Mouse (Mus musculus): ENCODE results near the gene Lrrc17. TPM values are rescaled to one million over a fixed set of nuclear protein-coding genes. Genes with fewer than 3 reads are reported as not detected.
"Not testable (repeated sequence)": the region's sequence is repeated elsewhere in the genome, so short reads cannot be mapped to it uniquely, and the experiment has no call there.

Lrrc17 gene
- total RNA-seq, 2 experiments from 2014 or later, result 59.6 to 70.9 TPM

DNA sequence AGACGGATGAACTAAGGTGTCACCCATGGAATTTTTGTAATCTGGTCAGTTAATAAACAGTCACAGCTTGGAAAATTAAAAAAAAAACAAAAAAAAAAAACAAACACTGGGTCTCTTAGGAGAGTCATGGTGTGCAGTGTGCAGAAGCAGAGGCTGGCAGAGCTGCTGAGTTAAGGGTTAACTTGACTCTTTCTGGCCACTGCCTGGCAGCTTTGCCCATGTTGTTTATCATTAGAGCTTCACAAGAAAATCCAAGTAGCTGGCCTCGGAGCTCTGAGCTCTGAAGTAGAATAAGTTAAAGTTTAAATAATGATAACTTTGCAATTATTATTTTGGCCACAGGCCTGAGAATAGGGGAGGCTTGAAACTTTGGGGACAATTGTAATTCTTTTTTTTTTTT is 56.2 kb downstream of the Lrrc17 start:
- DNase-seq (ENCODE audit: low spot score in 2 of 2), result not testable (repeated sequence)

DNA sequence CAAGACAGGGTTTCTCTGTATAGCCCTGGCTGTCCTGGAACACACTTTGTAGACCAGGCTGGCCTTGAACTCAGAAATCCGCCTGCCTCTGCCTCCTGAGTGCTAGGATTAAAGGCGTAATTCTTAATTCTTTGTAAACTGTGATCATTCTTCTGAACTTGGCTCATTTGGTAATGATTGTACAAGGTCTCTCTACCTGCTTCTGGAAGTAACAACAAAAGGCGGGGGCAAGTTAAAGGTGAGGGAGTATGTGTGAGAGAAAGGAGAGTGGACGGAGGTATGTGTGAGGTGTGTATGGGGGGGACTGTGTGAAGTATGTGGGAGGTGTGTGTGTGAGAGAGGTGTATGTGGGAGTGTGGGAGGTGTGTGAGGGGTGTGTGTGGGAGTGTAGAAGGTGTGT is 56.6 kb downstream of the Lrrc17 start:
- no peak for DNase-seq (ENCODE audit: low spot score in 2 of 2)

DNA sequence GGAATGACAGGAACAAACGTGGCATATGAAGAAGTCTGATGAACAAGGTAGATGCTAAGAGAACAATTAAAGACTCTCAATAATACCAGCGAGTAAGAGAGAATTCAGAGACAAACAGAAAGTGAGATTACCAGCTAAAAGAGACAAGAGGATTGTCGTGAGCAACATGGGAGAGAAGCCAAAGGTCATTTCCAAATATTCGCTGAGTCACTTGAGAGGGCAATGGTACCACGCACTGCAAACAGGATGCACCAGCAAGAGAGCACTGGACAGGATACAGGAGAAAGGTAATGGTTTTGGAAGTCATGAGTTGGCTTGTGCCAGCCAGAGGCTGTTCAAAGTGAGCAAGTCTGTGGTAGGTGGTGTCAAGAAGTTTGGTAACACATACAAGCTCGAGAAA is 62.6 kb downstream of the Lrrc17 start:
- DNase-seq (ENCODE audit: low spot score in 2 of 2), result no peak

DNA sequence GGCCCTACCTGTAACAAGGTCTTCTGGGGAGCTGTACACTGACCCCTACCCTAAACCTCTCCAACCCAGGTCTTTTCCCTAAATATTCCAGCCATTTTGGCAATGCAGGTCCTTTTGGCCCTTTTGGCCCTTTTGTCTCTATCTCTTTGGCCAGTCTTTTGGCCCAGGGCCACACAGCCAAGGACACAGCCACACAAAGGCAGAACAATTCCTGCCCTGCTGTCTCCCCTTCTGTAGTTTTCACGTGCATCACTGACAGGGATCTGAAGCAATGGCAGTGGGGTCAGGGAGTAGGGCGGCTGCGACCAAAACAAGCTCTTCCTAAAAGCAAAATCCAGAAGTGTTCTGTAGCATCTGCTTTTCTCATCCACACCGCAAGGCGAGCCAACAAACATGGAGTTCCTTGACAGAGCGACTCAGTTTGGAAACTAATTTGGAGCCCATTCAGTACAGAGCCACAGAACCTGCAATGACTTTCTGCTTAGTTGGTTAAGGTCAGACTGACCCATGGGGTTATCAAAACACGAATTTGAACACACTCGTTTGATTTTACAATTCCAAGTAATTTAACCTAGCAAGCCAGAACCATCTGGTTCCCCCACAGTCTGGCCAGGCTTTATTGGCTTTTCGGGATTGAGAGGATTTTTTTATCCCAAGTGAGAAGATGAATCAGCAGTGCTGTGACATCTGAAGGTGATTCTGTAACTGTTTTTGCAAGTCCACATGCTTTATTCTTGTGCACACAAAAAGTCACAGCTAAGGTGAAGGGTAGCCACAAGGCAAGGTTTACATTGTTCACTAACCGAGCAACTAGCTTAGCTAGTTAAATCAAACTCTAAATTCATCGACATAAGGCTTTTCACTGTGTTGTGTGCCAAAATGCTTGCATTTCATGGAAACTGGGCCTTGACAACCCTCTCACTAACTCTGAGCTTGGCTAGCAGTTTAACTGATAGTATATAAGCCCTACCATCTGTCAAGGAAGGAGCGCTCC is 65.2 kb downstream of the Lrrc17 start:
- DNase-seq (ENCODE audit: low spot score in 2 of 2), result peak in 1 of 2 experiments; percentile 32

DNA sequence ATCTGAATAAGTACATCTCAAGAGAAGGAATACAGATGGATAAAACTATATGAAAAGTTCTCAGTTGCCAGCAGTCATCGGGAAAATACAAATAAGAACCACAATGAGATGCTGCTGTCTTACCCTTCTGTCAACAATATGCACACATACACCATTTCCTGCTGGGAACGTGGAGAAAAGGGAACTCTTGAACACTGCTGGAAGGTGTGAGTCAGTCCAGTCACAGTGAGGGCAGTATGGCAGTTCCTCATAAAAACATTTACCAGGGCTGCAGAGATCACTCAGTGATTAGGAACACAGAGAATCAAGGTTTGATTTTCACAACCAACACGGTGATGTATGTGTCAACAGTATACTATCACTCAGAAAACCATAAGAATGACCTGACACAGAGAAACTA is 67.6 kb downstream of the Lrrc17 start:
- DNase-seq (ENCODE audit: low spot score in 2 of 2), result no peak

DNA sequence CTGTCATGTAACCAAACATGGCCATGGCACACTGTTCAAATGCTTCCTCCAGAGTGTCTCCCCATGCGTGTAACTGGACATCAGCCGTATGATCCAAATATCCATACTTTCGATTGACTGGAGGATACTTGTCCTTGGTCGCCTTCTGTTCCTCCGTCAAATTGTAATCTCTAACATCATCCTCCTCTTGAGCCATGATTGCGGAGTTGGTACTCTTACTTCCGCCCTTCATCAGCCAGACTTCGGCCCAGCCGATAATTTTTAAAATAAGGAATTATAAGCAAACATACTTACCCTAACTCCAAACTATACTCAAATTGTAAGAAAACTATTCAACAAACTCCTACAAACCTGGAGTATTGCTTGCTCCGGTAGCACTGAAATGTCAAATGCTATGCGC is 70.9 kb downstream of the Lrrc17 start:
- DNase-seq (ENCODE audit: low spot score in 2 of 2), result not testable (repeated sequence)

DNA sequence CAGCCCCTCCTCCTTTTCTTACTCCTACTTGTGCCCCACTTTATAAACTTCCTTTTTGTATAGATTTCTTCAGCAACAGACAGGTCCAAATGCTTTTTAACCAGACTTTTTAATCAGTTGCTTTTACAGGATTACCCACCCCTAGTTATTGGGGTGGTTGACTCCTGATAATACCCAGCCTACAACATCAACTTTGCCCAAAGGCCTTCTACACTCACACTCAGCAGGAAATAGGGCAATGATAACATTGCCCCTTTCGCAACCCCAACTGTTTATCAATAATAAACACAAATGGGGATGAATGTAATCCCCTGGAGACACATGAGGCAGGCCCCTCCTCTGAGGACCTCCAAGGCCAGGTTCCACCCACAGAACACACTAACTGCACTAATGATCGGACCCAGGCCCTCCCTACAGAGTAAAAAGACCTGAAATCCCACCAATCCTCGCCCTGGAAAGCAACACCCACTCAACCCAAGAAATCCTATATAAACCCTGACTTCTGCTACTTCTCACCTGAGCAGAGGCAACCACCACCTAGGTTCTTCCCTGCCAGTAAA is 73.2 kb downstream of the Lrrc17 start:
- DNase-seq (ENCODE audit: low spot score in 2 of 2), result no peak

Other genes starting within 250 kb of the Lrrc17 start
- 1 to 10 TPM; 5.1 to 6.3 TPM for gene Fgl2, start 170.9 kb upstream of the Lrrc17 start, total RNA-seq (2021)
- 1 to 10 TPM in 1 of 2 experiments, under 1 TPM in 1; 0.96 to 1.1 TPM for gene Ccdc146, start 118.9 kb upstream of the Lrrc17 start, total RNA-seq (2021)
- 1 to 10 TPM; 4.1 to 4.9 TPM for gene Fam185a, start 118.6 kb upstream of the Lrrc17 start, total RNA-seq (2021)
- gene Fbxl13, start 102.1 kb downstream of the Lrrc17 start, total RNA-seq (2021), result under 1 TPM; 0.29 to 0.34 TPM
- gene Armc10, start 102.3 kb downstream of the Lrrc17 start, total RNA-seq (2021), result 10 to 100 TPM; 12.6 to 12.8 TPM
- gene Napepld, start 157.8 kb downstream of the Lrrc17 start, total RNA-seq (2021), result 1 to 10 TPM; 4.5 to 4.6 TPM
- gene Pmpcb, start 193.6 kb downstream of the Lrrc17 start, total RNA-seq (2021), result 100 to 1,000 TPM; 128 TPM
- gene Dnajc2, start 241.7 kb downstream of the Lrrc17 start, total RNA-seq (2021), result 10 to 100 TPM; 23.5 to 24.3 TPM
- gene Psmc2, start 241.7 kb downstream of the Lrrc17 start, total RNA-seq (2021), result 100 to 1,000 TPM; 117 to 134 TPM